Mouse (Mus musculus) layer of hippocampus, adult 11-12 months (tissue): ENCODE measurements around the gene Zfp800.

Source experiments
- DNase-seq: peaks from one replicate; pipeline ENCODE4 v3.0.0; 2022; ENCODE audit warnings: low spot score

The Zfp800 gene

DNA sequence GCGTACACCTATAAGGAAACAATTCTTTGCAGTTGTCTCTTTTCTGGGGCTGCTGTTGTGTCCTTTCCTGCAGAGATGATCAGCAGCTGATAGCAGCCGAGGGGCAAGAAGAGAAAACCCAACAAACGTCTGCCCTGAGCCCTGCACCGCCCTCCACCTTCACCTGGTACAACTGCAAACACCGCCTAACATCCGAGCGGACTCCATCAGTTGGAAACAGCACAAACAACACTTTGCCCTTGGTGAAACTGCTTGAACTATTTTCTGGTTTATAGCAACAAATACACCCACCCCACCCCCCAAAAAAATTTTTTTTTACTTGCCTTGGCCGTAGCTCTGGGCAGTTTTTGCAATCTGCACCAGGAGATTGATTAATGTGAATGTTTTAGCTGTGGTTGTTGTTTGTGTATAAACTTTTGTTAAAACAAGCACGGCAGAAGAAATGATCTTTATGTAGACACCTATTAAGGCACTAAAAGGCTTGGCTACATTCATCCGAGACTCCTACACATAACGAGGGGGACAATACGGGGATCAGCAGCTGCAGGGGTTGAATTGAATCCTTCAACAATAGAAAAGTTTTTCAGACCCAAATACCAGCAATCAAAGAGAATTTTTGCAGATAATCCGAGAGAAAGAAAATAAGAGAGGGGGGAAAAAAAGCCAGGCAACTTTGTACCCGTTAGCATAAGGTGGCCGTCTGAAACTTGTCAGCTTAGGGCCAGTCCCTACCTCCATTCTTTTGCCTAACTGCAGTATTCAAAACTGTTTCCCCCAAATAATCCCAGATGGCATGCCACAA lies 1.6 kb downstream of the Zfp800 start:
- DNase-seq = no peak

DNA sequence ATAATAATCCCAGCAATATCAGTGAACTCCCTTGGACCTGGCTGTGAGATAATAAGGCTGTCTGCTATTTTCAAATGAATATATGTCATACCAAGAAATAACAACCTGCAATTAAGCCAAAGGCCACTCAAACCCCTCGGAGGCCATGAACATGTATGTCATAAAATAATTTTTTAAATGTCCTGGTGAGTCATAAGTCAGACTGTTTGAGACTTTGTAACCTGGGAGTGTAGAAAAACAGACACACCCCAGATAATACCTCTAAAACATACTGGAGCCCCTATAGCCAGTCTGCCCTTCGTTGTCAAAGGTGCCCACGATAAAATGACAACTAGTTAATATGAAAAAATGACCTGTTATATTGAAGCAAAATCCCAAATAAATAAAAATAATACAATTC lies 8.8 kb downstream of the Zfp800 start:
- no peak for DNase-seq

DNA sequence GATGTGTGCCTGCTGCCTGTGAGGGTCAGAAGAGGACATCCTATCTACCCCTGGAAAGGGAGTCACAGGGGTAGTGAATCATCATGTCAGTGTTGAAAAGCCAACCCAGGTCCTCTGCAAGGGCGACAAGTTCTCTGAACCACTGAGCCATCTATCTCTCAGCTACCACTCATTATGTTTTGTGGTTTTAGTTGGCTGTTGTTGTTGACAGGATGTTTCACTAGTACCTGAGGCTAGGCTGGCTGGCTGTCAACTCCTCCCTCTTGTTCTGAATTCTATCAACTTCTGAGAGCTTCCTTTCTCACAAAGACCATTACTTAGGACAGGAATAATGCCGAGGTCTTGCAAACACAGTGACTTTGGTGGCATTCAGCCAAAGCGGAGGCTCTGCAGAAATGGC lies 12.6 kb downstream of the Zfp800 start:
- DNase-seq = no peak

DNA sequence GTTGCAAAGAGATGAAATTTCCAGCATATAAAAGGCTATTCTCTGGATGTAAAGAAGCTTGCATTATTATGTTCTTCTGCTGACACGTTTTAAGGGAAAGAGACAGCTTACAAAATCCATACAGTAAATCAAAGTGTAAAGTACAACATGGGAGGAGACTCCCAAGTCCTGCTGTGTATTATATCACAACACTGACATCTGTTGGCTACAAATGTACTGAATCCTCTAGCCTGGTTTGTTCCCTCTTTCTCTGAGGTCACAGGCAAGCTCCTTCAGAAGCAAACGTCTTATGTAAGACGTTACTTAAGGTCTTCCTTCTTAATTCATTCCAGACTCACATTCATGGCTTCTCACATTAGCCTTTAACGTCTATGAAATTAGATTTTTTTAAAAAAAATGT lies 15.8 kb downstream of the Zfp800 start:
- no peak for DNase-seq

DNA sequence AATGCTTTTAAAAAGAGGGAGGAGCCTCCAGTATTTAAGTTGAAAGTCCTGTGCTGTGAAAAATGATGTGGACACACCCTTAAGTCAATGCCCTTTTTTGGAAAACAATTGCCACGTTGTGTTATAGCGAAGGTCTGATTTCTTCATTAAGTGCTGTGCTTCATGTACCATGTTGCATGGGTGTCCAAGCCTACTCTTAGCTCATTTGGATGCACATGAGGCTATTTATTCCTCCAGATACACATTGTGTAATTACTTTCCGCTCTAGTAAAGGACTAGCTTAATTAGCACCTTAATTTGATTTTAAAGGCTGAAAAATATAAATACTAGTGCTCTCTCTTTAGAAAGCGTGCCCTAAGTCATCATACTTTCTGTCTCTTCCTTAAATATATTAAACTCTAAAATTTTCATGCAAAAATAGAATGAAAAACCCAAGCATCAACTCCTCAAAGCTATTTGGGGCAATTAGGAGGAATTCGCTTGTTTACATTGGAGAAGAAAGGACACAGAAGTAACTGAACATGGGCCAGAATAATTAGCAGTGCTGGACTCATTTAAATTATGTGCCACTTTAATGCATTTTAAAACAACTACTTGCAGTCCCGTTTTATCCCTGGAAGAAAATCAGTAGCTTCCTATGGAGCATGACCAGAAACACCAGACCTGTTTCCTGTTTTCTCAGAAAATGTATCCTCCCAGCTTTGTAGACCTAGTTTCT lies 27.7 kb downstream of the Zfp800 start:
- DNase-seq = no peak

DNA sequence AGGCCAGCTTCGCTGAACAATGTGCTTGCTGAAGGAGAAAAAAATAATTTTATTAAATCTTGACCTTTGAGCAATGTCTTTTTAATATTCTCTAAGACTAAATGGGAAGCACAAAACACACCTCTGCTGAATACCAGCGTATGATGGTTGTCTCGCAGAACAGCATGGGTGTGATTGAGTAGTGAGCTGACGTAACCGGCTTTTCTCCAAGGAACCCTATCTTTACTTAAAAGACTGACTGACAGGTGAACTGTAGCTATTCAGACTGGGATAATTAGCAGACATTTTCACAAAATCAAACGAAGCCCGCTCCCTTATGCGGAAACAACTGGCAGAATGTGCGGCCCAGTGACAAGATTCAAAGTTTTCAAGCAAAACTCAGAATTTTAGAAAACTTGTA lies 30.2 kb downstream of the Zfp800 start:
- DNase-seq = no peak

DNA sequence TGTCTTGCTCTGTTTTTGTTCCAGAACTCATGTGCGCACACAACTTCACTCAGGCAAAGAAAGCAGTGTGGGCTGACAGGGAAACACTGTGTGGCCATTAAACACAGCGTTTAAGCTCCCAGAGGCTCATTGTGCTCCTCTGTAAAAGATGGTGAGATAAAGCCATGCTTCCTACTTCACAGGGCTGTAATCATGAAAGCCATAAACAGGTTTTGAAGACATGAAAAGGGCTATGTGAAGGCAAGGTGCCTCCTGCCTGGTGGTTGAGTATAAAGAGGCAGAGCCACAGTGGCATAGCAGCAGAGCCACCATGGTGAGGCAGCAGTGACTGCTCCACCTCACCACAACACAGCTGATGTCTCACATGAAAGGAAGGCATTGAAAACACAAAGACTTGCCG lies 46.7 kb downstream of the Zfp800 start:
- DNase-seq = no peak

DNA sequence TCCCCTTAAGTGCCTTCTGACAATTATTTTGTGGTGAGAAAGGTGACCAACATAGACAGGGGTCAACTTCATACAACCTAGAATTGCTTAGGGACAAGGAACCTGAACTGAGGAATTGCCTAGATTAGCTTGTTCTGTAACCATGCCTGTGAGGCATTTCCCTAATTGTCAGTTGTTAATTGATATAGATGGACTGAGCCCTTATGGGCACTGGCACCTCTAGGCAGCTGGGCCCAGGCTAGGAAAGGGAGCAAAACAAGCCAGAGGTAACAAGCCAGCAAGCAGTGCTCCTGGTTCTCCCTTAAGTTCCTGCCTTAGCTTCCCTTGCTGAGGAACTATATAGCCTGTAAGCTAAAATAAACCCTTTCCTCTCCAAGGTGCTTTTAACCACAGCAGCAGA lies 52.1 kb downstream of the Zfp800 start:
- DNase-seq = no peak

DNA sequence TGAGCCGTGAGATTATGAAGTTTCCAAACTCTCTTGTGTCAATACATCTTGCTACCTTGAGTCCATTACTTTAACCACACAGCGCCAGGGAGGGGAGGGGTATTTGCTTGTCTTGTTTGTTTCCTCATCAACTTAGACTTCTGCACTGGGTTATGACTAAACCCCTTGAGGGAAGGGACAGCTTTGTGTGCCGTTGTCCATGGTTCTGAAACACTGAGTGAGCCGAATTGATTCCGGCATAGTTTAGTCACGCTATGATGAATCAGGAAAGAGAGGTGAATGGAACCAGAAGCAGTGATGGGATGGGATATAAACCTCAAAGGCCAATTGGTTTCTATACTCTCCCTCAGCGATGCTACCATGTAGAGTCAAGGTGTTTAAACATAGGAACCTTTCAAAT lies 52.6 kb downstream of the Zfp800 start:
- no peak for DNase-seq

DNA sequence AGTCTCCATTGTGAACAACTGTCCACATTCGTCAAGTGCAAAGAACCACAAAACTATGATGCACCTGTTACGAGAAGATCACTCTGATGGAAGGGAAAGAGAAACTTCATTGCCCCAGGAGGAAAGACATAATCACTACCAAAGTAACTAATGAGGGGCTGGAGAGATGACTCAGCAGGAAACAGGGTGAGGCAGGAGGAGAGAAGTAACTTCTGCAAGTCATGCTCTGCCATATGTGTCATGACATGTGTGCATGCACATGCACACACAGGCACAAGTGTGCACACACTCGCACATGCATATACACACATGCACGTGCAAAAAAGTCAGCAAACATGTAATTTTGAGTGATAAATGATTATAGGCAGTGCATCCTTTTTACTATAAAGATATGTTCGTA lies 54.9 kb downstream of the Zfp800 start:
- no peak for DNase-seq

DNA sequence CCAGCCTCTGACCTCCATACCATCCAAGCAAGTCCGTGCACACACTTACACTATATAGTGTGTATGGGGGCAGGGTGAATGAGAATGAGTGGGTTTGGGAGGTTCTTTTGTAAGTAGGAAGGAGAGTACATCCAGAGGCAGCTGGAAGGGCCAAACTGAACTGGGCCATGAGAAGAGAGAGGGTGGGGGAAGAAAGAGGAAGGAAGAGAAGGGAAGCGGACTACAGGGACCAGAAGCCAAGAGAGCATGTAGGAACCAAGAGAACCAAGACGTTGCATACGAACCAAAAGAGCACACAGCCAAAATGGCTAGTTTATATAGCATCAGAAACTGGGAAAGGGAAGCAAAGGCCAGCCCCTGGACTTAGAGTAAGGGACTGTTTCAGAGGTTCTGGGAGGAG lies 56.6 kb downstream of the Zfp800 start:
- no peak for DNase-seq

DNA sequence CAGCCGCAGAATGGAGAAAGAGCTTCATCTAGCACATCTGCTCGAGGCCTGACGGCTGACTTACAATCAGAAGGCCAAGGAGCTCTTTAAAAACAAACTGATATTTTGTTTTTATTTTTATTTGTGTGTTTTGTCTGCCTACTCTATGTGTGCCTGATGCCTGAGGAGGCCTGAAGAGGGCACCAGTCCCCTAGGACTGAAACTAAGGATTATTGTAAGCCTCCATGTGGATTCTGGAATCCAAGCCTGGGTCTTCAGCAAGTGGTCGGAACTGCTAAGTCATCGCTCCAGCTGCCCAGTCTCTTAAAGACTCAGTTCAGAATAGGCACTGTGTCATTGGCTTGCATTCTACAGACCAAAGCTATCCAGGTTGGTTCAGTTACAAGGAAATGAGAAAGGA lies 58.4 kb downstream of the Zfp800 start:
- DNase-seq = no peak

DNA sequence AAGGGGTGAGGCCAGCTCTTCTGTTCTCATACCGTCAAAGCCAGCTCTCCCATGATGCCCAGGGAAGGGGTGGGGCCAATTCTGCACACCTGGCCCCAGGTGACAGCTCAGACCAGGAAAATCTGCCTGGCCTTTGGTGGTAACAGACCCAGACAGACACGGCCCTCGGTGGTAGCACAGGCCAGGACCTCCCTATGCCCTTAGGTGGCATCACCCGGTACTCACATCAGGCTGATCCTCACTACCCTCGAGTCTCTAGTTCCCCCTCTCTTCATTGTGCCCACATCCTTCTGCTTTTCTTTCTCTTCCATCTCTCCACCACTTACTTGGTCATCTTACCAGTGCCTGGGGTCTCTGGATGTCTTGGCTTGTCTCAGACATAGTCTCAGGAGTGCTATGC lies 64.1 kb downstream of the Zfp800 start:
- DNase-seq = no peak

DNA sequence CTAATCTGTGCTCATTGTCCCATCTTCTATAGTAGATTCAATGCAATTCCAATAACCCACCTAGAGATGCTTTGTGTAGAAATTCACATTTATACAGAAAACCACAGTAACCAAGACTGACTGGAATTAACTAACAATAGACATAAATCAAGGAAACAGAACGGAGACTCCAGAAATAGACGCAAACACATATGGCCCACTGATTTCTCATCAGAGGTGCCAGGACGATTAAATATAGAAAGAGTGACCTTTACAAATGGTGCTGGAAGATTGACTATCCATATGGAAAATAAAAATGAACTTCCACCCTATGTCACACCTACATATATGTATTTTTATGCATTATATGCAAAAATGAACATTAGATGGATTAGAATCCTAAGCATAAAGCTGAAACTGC lies 65.3 kb downstream of the Zfp800 start:
- no peak for DNase-seq

DNA sequence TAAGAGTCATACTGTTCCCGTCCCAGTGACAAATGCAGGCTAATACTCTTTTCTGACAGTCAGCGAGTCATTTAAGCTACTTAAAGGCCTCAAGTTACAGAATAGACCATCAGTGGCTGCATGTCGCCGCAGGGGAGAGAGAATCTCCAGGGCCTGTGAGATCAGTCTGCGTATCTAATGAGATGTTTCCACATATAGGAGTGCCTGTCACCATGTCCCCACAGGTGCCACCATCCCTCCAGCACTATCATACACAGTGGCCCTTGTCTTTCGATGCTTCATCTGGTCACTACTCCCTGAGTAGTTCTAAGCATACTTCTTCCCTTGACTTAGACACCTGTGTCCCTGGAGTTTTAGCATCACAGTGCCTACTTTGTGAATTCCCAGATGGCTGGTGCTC lies 68.0 kb downstream of the Zfp800 start:
- no peak for DNase-seq

DNA sequence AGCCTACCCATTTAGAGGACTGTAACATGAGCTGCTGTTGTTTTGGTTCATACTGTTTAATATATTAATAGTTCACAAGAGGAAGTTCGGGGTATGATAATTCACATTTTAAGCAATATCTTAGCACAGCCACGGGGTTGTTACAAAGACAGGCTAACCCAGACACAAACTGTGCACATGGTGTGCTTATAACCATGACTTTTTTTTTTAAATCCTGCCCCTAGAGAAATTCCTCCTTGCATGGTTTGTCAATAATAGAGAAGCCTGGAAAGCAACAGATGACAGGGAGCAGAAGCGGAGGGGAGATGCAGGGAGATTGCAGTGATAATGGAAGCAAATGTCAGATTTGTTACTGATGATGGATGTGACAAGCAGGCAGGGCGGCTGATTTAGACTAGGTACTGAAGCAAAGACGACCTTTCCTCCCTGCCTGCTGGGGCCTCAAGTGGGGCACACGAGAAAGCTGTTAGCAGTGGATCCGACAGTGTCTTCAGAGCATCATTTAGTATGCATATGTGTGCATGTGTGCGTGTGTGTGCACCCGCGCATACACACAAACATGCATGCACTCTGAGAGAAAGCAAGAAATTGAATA lies 68.7 kb downstream of the Zfp800 start:
- DNase-seq = no peak

DNA sequence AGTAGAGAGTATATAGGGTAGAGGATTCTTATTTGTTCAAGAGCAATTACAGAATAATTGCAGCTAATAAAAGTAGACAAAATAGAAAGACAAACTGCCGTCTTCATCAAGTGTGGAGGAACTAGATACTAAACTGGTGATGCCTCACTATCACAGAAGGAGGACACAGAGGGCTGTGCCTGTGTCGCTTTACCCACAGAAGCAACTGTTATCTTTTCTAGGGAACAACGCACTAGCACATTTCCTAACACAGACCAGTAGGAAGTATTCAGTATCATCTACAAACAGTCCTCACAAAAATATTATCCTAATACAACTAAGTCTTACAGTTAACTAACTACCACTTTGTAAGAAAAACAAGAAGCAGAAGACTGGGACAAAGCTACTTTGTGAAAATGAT lies 71.1 kb downstream of the Zfp800 start:
- no peak for DNase-seq

DNA sequence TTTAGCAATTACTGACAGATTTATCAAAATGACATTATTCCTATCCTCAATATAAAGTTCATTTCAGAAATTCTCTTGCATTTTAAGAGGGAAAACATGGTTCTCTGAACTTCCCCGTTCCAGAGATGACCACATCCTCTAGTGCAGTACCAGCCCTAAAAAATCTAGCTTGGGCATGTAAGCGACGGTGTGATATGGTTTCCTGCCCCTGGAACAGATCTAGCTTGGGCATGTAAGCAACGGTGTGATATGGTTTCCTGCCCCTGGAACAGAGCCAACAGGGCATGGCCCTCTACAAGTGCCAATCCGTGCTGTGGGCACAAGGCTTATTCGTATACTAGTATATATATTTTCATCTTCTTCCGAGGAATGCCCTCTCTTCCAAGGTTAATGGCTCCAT lies 75.4 kb downstream of the Zfp800 start:
- DNase-seq = no peak

DNA sequence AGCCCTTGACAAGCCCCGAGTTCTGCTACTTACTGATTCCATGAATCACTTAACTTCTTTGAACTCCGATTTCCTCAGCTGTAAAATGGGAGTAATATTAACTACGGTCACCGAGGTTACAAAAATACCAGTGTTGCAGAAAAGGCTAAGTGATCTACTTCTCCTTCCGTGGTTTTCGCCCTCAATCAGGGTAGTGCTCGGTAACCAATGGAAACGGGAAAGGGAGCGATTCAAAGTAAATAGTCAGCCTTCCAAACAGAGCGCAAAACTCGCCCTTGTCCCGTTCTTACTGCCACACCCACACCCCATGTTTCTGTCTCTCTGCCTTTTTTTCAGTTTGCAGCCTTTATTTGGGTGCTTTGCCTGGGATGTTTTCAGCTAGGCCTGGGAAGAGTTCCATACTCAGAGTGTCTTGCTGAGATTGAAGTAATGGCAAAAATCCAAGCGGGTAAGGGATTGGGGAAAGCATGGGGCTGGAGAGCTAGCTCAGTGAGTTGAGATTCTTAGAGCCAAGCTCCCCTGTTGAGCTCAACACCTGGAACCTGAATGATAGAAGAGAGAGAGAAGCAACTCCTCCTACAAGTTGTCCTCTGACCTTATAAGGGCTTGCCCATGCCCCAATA lies 78.0 kb downstream of the Zfp800 start:
- no peak for DNase-seq

DNA sequence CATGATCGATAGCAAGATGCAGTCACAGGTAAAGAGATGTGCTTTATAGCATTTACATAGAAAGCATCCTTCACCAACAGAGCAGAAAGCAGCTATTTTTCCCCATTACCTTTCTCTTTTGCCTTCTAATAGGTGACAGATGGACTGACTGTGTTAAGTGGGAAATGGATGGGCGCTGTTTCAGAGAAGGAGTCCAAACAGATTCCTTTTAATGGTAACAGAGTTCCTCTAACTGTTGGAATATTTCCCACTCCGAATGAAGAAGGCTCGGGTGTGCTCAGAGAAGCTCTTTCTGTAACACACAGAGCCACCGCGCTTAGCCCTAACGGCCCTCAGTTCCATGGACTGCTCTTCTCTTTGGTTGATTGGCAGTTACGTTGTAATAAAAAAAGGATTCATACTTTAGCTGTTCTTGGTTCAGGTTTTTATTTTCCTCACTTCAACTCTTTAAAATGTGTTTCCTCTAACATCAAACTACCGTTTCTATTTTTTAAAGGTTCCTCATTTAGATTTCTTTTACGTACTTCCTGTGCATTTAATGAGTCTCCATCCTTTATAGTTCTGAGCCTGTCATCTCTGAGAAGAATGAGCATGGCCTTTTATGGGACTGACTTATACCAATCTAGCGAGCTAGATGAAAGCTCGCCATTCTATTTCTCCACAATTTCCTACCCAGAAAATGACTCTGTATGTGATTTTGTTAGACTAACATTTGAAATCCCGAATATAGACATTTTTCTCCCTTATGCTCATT lies 78.8 kb downstream of the Zfp800 start:
- DNase-seq = no peak

DNA sequence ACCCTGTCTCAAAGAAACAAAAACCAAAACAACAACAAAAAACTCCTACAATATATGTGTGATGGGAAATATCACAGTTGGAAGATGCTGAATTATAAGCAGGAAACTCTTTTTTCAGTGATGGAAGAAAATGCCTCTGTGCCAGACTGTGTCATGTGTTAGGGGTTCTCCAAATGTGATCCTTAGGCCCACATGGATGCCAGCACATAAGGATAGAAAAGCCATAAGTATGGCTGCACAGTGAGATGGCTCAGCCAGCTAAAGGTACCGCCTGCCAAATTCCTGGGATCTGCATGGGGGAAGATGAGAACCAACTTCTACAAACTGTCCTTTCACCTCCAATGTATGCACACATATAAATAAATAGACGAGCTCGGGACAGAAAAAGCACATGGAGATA lies 82.6 kb downstream of the Zfp800 start:
- no peak for DNase-seq

DNA sequence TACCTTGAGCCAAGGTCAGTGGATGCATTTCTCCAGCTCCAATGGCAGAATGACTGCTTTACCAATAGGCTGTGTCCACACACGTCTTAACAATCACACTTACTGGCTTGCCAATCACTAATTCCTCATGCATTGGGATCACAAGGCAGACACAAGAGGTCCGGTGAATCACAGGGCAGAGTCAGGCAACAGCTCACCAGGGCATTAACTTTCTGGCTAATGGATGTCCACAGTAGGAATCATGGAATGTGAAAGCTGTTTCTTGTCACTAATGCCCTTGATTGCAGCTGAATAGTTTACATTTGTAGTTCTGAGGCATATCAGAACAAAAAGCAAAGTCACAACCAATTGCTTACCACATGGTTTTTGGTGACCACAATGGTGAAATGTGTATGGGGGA lies 85.7 kb downstream of the Zfp800 start:
- no peak for DNase-seq
